Mouse (Mus musculus): ENCODE data around the gene Nmi.

DNA sequence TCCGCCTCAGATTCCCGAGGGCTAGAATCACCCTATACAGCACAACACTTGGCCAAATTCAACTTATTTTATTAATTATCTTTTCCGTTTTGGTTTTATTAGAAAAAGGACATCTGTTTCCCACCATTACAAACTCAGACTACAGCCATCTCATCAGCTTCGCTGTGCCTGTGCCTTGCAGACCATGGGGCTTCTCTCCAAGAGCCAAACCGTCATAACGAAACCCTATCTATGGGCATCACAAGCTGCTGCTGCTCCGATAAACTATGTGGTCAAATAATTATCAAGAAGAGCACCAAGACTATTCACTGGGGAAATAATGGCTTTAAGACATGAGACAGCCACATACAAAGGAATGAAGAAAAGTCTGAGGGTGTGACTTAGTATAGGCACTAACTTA is 31.5 kb downstream of the Nmi start:
- TF ChIP-seq CTCF (IDR thresholded peaks at IDR 0.05; ENCODE audit: borderline replicate concordance, extremely low read depth, insufficient read depth, insufficient read length): no peak
- no peak for TF ChIP-seq POLR2A (IDR thresholded peaks at IDR 0.05; ENCODE audit: borderline replicate concordance, extremely low read depth, insufficient read depth, insufficient read length, poor library complexity, severe bottlenecking)
